Mouse (Mus musculus) MEL (cell line): Measurements from ENCODE around the gene Fbrsl1. TPM values are rescaled to one million over a fixed set of nuclear protein-coding genes. Genes with fewer than 3 reads are reported as not detected.

ENCODE experiments used
- DNase-seq: peaks from one replicate; pipeline ENCODE4 v3.0.0; 2011; ENCODE audit warnings: low read depth, low spot score
- H3K27ac ChIP-seq: 2 replicates; pipeline ENCODE4 v1.5.1; 2012; ENCODE audit warnings: low read depth, mild to moderate bottlenecking, control low read depth, low read length, moderate library complexity; ENCODE audit not compliant: control insufficient read depth
- H3K27me3 ChIP-seq, 2 experiments: fragments of 150-350 bp in 1 of 2; sonication (generic) in 1 of 2; 2 replicates each; pipeline ENCODE4 v1.6.1; 2012; ENCODE audit warnings: low read length in 2 of 2, mild to moderate bottlenecking in 2 of 2, improper control_type of control experiment in 1 of 2, moderate library complexity in 1 of 2; ENCODE audit not compliant: insufficient read depth in 2 of 2, control insufficient read depth in 1 of 2
- H3K36me3 ChIP-seq, 2 experiments: 2 replicates each; pipeline ENCODE4 v1.6.1; 2012 to 2014; ENCODE audit warnings: low read length in 2 of 2, improper control_type of control experiment in 1 of 2, inconsistent platforms in 1 of 2, mild to moderate bottlenecking in 1 of 2; ENCODE audit not compliant: insufficient read depth in 2 of 2, control insufficient read depth in 1 of 2
- H3K4me1 ChIP-seq, 2 experiments: fragments of 150-350 bp in 1 of 2; sonication (generic) in 1 of 2; 2 replicates each; pipeline ENCODE4 v1.6.1; 2012; ENCODE audit warnings: low read length in 2 of 2, improper control_type of control experiment in 1 of 2, mild to moderate bottlenecking in 1 of 2; ENCODE audit not compliant: insufficient read depth in 2 of 2, control insufficient read depth in 1 of 2
- H3K4me3 ChIP-seq, 2 experiments: fragments of 150-350 bp in 1 of 2; sonication (generic) in 1 of 2; 2 replicates each; pipeline ENCODE4 v1.5.1; 2012; ENCODE audit warnings: low read depth in 2 of 2, low read length in 2 of 2, mild to moderate bottlenecking in 2 of 2, moderate library complexity in 2 of 2, control low read depth in 1 of 2, improper control_type of control experiment in 1 of 2; ENCODE audit not compliant: control insufficient read depth in 1 of 2, insufficient read depth in 1 of 2
- H3K79me2 ChIP-seq: 2 replicates; pipeline ENCODE4 v1.6.1; 2012; ENCODE audit warnings: mild to moderate bottlenecking, low read length, moderate library complexity; ENCODE audit not compliant: control insufficient read depth, poor library complexity, insufficient read depth
- H3K9ac ChIP-seq: 2 replicates; pipeline ENCODE4 v1.6.1; 2012; ENCODE audit warnings: low read depth, mild to moderate bottlenecking, control low read depth, low read length, moderate library complexity; ENCODE audit not compliant: control insufficient read depth, poor library complexity, severe bottlenecking
- H3K9me3 ChIP-seq: fragments of 150-350 bp; sonication (generic); replicated peaks from 2 replicates; pipeline ENCODE4 v1.6.1; 2012; ENCODE audit warnings: mild to moderate bottlenecking, low read length, improper control_type of control experiment, moderate library complexity; ENCODE audit not compliant: insufficient read depth
- CTCF ChIP-seq, 3 experiments: IDR thresholded peaks in 2 of 3; conservative IDR thresholded peaks in 1 of 3; 2 replicates each; pipeline ENCODE4 v1.5.1; 2011 to 2012; ENCODE audit warnings: low read length in 3 of 3, low read depth in 2 of 3, mild to moderate bottlenecking in 2 of 3, improper control_type of control experiment in 1 of 3, inconsistent platforms in 1 of 3, mixed read lengths in 1 of 3, moderate library complexity in 1 of 3; ENCODE audit not compliant: control insufficient read depth in 1 of 3, insufficient read depth in 1 of 3, poor library complexity in 1 of 3, severe bottlenecking in 1 of 3
- EP300 ChIP-seq, 2 experiments: IDR thresholded peaks; 2 replicates each; pipeline ENCODE4 v1.6.1; 2011; ENCODE audit warnings: improper control_type of control experiment in 2 of 2, low read length in 2 of 2, low read depth in 1 of 2, mild to moderate bottlenecking in 1 of 2
- GABPA ChIP-seq: IDR thresholded peaks from 2 replicates; pipeline ENCODE4 v1.6.1; 2012; ENCODE audit warnings: low read depth, mild to moderate bottlenecking, inconsistent platforms, low read length, improper control_type of control experiment, moderate library complexity
- JUND ChIP-seq: IDR thresholded peaks from 2 replicates; pipeline ENCODE4 v1.6.1; 2011; ENCODE audit warnings: low read depth, mild to moderate bottlenecking, improper control_type of control experiment, low read length
- MAX ChIP-seq: IDR thresholded peaks from 2 replicates; pipeline ENCODE4 v1.6.1; 2011; ENCODE audit warnings: low read length, improper control_type of control experiment
- MEF2A ChIP-seq: IDR thresholded peaks from 2 replicates; pipeline ENCODE4 v1.6.1; 2014; ENCODE audit warnings: low read depth, mild to moderate bottlenecking, inconsistent platforms, low read length, improper control_type of control experiment; ENCODE audit not compliant: poor library complexity, insufficient replicate concordance, severe bottlenecking; ENCODE audit errors: extremely low read depth
- MXI1 ChIP-seq: IDR thresholded peaks from 2 replicates; pipeline ENCODE4 v1.6.1; 2011; ENCODE audit warnings: mild to moderate bottlenecking, low read depth, low read length, improper control_type of control experiment
- NELFE ChIP-seq: IDR thresholded peaks from 2 replicates; pipeline ENCODE4 v1.6.1; 2011; ENCODE audit warnings: low read depth, low read length, improper control_type of control experiment
- NRF1 ChIP-seq: IDR thresholded peaks from 2 replicates; pipeline ENCODE4 v1.6.1; 2014; ENCODE audit warnings: low read depth, mild to moderate bottlenecking, inconsistent platforms, low read length, improper control_type of control experiment, moderate library complexity; ENCODE audit not compliant: poor library complexity, insufficient read depth, severe bottlenecking
- POLR2AphosphoS2 ChIP-seq: IDR thresholded peaks from 2 replicates; pipeline ENCODE4 v1.6.1; 2011; ENCODE audit warnings: low read length, improper control_type of control experiment
- RAD21 ChIP-seq: IDR thresholded peaks from 2 replicates; pipeline ENCODE4 v1.6.1; 2011; ENCODE audit warnings: mild to moderate bottlenecking, low read depth, low read length, improper control_type of control experiment
- RCOR1 ChIP-seq: IDR thresholded peaks from 2 replicates; pipeline ENCODE4 v1.6.1; 2012; ENCODE audit warnings: low read depth, mild to moderate bottlenecking, inconsistent platforms, low read length, improper control_type of control experiment
- SIN3A ChIP-seq: IDR thresholded peaks from 2 replicates; pipeline ENCODE4 v1.6.1; 2012; ENCODE audit warnings: low read length, improper control_type of control experiment, inconsistent platforms
- UBTF ChIP-seq: IDR thresholded peaks from 2 replicates; pipeline ENCODE4 v1.6.1; 2012; ENCODE audit warnings: low read depth, mild to moderate bottlenecking, inconsistent platforms, low read length, improper control_type of control experiment, moderate library complexity, borderline replicate concordance; ENCODE audit not compliant: insufficient read depth
- USF1 ChIP-seq: IDR thresholded peaks from 2 replicates; pipeline ENCODE4 v1.6.1; 2014; ENCODE audit warnings: low read depth, mild to moderate bottlenecking, inconsistent platforms, low read length, improper control_type of control experiment, moderate library complexity
- USF2 ChIP-seq, 2 experiments: IDR thresholded peaks; 2 replicates each; pipeline ENCODE4 v1.6.1; 2011 to 2012; ENCODE audit warnings: improper control_type of control experiment in 2 of 2, low read length in 2 of 2, borderline replicate concordance in 1 of 2, inconsistent platforms in 1 of 2, low read depth in 1 of 2, mild to moderate bottlenecking in 1 of 2; ENCODE audit not compliant: insufficient read depth in 1 of 2
- ZC3H11A ChIP-seq: IDR thresholded peaks from 2 replicates; pipeline ENCODE4 v1.6.1; 2012; ENCODE audit warnings: low read depth, mild to moderate bottlenecking, inconsistent platforms, low read length, improper control_type of control experiment
- polyA plus RNA-seq, 2 experiments: library from polyadenylated mRNA; stranded (reverse) in 1 of 2; unstranded in 1 of 2; fragments of >175 nt in 1 of 2; fragments of >200 nt in 1 of 2; gene quantifications; 2 replicates each; pipeline versions ENCODE4 v1.2.1 to v1.2.4; 2012; ENCODE audit warnings: low replicate concordance in 2 of 2, low read depth in 1 of 2; ENCODE audit not compliant: insufficient read length in 2 of 2, insufficient read depth in 1 of 2, missing spikeins in 1 of 2
- total RNA-seq: library from RNA; depleted of rRNA; stranded (reverse); fragments of 300-350 nt; gene quantifications from 2 replicates; pipeline ENCODE4 v1.2.3, GENCODE M21; 2012

The Fbrsl1 gene
- total and polyA plus RNA-seq, 3 experiments, result 12.7 to 56.1 TPM; not detected in 1

DNA sequence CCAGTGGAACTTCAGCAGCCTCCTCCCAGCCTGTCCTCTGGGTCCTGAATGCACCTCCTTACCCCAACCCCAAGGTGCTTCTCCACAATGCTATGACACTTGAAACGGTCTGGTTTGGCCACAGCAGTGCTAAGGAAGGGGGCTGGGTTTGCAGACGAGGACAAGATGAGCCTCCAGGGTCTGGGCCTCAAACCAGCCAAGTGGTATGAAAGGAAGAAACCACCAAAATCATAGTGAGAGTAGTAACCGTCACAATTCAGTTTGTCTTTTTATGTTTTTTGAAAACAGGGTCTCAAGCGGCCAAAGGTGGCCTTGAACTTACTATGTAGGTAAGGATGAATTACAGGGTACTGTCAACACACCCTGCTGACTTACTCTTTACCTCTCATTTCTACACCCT is 23.1 kb downstream of the Fbrsl1 start:
- TF ChIP-seq ZC3H11A (no peak), JUND (no peak), NRF1 (no peak), EP300 (IDR thresholded peaks at IDR 0.05; ENCODE audit: low read depth in 1 of 2, low read length in 2 of 2) (no peak), MEF2A (no peak), USF2 (IDR thresholded peaks at IDR 0.05; ENCODE audit: borderline replicate concordance in 1 of 2, insufficient read depth in 1 of 2, low read depth in 1 of 2, low read length in 2 of 2) (no peak), USF1 (no peak), POLR2AphosphoS2 (no peak)
- TF ChIP-seq, all 39 proteins: peak for 0
- Histone ChIP-seq H3K9ac (no peak overlapping the region), H3K36me3 (peaks cover 0 to 1% of the 10 kb centered on the region in 2 experiments; a peak in 1 of 4 replicates), H3K27me3 (no peaks in the 10 kb centered on the region), H3K4me3 (no peak overlapping the region), H3K9me3 (no peaks in the 10 kb centered on the region), H3K4me1 (no peaks in the 10 kb centered on the region), H3K27ac (no peak overlapping the region), H3K79me2 (no peaks in the 10 kb centered on the region)
- no peak for DNase-seq

DNA sequence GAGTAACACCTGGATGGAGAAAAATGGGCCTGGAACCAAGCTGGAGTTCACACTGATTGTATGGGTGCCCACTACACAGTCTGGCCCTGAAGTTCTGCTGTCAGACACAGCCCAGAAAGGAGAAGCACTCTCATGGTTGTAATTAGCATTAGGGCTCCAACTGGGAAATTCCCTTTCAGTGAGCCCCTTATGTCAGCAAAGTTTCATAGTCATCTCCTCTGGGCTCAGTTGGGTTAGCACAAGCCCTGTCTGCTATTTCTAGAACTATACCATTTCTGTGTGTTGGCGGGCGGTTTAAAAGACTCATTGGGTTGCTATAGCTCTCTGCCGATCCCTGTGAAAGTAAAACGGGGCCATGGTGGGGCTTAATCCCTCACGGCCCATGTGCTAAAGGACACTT is 24.1 kb downstream of the Fbrsl1 start:
- TF ChIP-seq MXI1 (no peak), GABPA (no peak), POLR2AphosphoS2 (no peak), RAD21 (no peak), MAX (no peak), ZC3H11A (no peak), NELFE (no peak), RCOR1 (no peak), SIN3A (no peak), UBTF (no peak), NRF1 (no peak), CTCF (IDR thresholded peaks at IDR 0.05 in 2 of 3, conservative IDR thresholded peaks at IDR 0.05 in 1 of 3; ENCODE audit: control insufficient read depth in 1 of 3, insufficient read depth in 1 of 3, low read depth in 2 of 3, low read length in 3 of 3, poor library complexity in 1 of 3, severe bottlenecking in 1 of 3) (no peak)
- Histone ChIP-seq H3K36me3 (no peaks in the 10 kb centered on the region), H3K4me1 (no peaks in the 10 kb centered on the region), H3K4me3 (no peak overlapping the region), H3K9ac (no peak overlapping the region), H3K27me3 (no peaks in the 10 kb centered on the region), H3K9me3 (no peaks in the 10 kb centered on the region), H3K27ac (no peak overlapping the region), H3K79me2 (no peaks in the 10 kb centered on the region)
- DNase-seq, result no peak
